Mouse (Mus musculus): Measurements from ENCODE around the gene Dock8. TPM values are rescaled to one million over a fixed set of nuclear protein-coding genes. Genes with fewer than 3 reads are reported as not detected.

The Dock8 gene
- polyA plus RNA-seq, 1 experiment: 18.0 TPM

DNA sequence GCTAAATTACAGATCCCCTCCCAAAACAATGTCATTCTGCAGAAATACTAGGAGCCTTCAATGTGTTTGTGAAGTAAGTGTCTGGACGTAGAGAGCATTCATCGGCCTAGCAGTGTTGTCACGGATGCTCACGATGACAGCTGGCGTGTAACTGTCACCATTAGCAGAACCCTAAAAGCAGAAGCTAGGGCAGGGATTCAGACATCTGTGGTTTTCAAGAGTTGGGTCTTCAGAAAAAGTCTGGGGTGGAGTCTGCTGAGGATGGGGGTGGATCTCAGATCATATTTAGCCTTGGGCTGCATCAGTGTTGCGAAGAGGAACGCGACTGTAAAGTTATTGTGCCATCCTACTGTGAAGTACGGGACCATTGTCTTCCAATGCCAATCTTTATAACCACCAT is 73.2 kb downstream of the Dock8 start:
- Histone ChIP-seq H3K36me3 (replicated peaks; ENCODE audit: low read length) (peaks cover 96% of the 10 kb centered on the region), H3K27me3 (replicated peaks) (no peaks in the 10 kb centered on the region), H3K9me3 (no peaks in the 10 kb centered on the region), H3K4me1 (peaks cover 36% of the 10 kb centered on the region), H3K4me3 (replicated peaks) (no peak overlapping the region)
- no peak for TF ChIP-seq GATA1 (IDR thresholded peaks at IDR 0.05; ENCODE audit: borderline replicate concordance, low read length)
- TF ChIP-seq FLI1 (IDR thresholded peaks at IDR 0.05; ENCODE audit: low read length): no peak

- Histone ChIP-seq H3K27me3 (replicated peaks) (no peaks in the 10 kb centered on the region), H3K4me1 (peaks cover 23% of the 10 kb centered on the region), H3K4me3 (replicated peaks) (no peak overlapping the region), H3K9me3 (no peaks in the 10 kb centered on the region), H3K36me3 (replicated peaks; ENCODE audit: low read length) (peaks cover 98% of the 10 kb centered on the region)
- TF ChIP-seq FLI1 (IDR thresholded peaks at IDR 0.05; ENCODE audit: low read length) (no peak), GATA1 (IDR thresholded peaks at IDR 0.05; ENCODE audit: borderline replicate concordance, low read length) (no peak)
Measured at GRCm38 (mm10) chr19:25074741-25075140, 75.4 kb downstream of the Dock8 start.

- H3K36me3 ChIP-seq (replicated peaks; ENCODE audit: low read length): peaks cover 97% of the 10 kb centered on the region
- TF ChIP-seq GATA1 (IDR thresholded peaks at IDR 0.05; ENCODE audit: borderline replicate concordance, low read length) (no peak), FLI1 (IDR thresholded peaks at IDR 0.05; ENCODE audit: low read length) (no peak)
- H3K4me1 ChIP-seq: peaks cover 26% of the 10 kb centered on the region
- no peak overlapping the region for H3K4me3 ChIP-seq (replicated peaks)
- no peaks in the 10 kb centered on the region for H3K27me3 ChIP-seq (replicated peaks)
- no peaks in the 10 kb centered on the region for H3K9me3 ChIP-seq
Measured at GRCm38 (mm10) chr19:25077636-25078035, 78.3 kb downstream of the Dock8 start.

- no peak for TF ChIP-seq FLI1 (IDR thresholded peaks at IDR 0.05; ENCODE audit: low read length)
- no peak for TF ChIP-seq GATA1 (IDR thresholded peaks at IDR 0.05; ENCODE audit: borderline replicate concordance, low read length)
- Histone ChIP-seq H3K4me1 (peaks cover 26% of the 10 kb centered on the region), H3K9me3 (no peaks in the 10 kb centered on the region), H3K4me3 (replicated peaks) (no peak overlapping the region), H3K36me3 (replicated peaks; ENCODE audit: low read length) (peaks cover 97% of the 10 kb centered on the region), H3K27me3 (replicated peaks) (no peaks in the 10 kb centered on the region)
Measured at GRCm38 (mm10) chr19:25078130-25078529, 78.8 kb downstream of the Dock8 start.

- peaks cover 95% of the 10 kb centered on the region for H3K36me3 ChIP-seq (replicated peaks; ENCODE audit: low read length)
- TF ChIP-seq FLI1 (IDR thresholded peaks at IDR 0.05; ENCODE audit: low read length) (no peak), GATA1 (IDR thresholded peaks at IDR 0.05; ENCODE audit: borderline replicate concordance, low read length) (no peak)
- peaks cover 21% of the 10 kb centered on the region for H3K4me1 ChIP-seq
- no peak overlapping the region for H3K4me3 ChIP-seq (replicated peaks)
- H3K27me3 ChIP-seq (replicated peaks): no peaks in the 10 kb centered on the region
- no peaks in the 10 kb centered on the region for H3K9me3 ChIP-seq
Measured at GRCm38 (mm10) chr19:25080166-25080565, 80.8 kb downstream of the Dock8 start.

DNA sequence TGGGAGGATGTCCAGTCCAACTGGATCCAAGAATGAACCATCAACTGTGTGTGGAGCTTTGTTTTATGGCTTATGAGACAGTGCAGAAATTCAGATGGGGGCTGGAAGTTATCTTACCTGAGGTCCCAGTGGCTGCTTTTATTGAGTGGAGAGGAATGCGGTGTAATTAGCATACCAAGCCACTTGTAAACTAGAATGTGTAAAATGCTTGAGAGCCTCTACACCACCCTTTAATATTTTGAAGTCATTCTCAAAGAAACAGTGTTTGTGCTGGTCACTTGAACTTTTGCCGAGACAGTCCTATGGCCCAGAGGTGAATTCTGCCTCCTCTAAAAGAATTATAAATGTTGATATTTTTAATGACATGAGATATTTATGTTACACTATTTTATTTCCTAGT is 83.5 kb downstream of the Dock8 start:
- Histone ChIP-seq H3K27me3 (replicated peaks) (no peaks in the 10 kb centered on the region), H3K4me3 (replicated peaks) (no peak overlapping the region), H3K4me1 (peaks cover 10% of the 10 kb centered on the region), H3K36me3 (replicated peaks; ENCODE audit: low read length) (peaks cover 95% of the 10 kb centered on the region), H3K9me3 (no peaks in the 10 kb centered on the region)
- TF ChIP-seq FLI1 (IDR thresholded peaks at IDR 0.05; ENCODE audit: low read length): no peak
- TF ChIP-seq GATA1 (IDR thresholded peaks at IDR 0.05; ENCODE audit: borderline replicate concordance, low read length): no peak

DNA sequence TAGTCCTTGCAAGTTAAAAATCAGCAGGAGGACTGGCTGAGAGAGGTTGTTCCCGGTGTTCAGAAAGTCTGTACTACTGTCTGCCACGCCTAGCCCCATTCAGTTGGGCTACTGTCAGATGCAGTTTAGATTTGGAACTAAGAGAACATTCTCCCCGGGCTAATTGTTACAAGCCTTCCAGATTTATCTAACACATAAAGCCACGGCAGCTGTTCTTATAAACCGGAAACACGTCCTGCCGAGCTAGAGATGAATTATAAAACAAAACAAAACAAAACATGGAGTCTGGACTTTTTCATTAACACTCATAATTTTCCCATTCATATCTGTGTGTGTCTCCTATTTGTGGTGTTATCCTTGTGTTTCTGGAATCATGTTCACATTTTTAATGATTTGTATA is 87.8 kb downstream of the Dock8 start:
- Histone ChIP-seq H3K4me1 (peaks cover 6% of the 10 kb centered on the region), H3K36me3 (replicated peaks; ENCODE audit: low read length) (peaks cover 96% of the 10 kb centered on the region), H3K4me3 (replicated peaks) (no peak overlapping the region), H3K27me3 (replicated peaks) (no peaks in the 10 kb centered on the region), H3K9me3 (no peaks in the 10 kb centered on the region)
- TF ChIP-seq FLI1 (IDR thresholded peaks at IDR 0.05; ENCODE audit: low read length): no peak
- TF ChIP-seq GATA1 (IDR thresholded peaks at IDR 0.05; ENCODE audit: borderline replicate concordance, low read length): no peak

- no peak for TF ChIP-seq FLI1 (IDR thresholded peaks at IDR 0.05; ENCODE audit: low read length)
- no peak for TF ChIP-seq GATA1 (IDR thresholded peaks at IDR 0.05; ENCODE audit: borderline replicate concordance, low read length)
- H3K9me3 ChIP-seq: no peaks in the 10 kb centered on the region
- H3K36me3 ChIP-seq (replicated peaks; ENCODE audit: low read length): peaks cover 98% of the 10 kb centered on the region
Measured at GRCm38 (mm10) chr19:25089746-25090145, 90.4 kb downstream of the Dock8 start.

GRCm38 (mm10) chr19:25095135-25095534 is 95.8 kb downstream of the Dock8 start:
- H3K9me3 ChIP-seq: no peaks in the 10 kb centered on the region
- H3K27me3 ChIP-seq (replicated peaks): no peaks in the 10 kb centered on the region
- H3K4me3 ChIP-seq (replicated peaks): no peak overlapping the region
- peaks cover 32% of the 10 kb centered on the region for H3K4me1 ChIP-seq
- H3K36me3 ChIP-seq (replicated peaks; ENCODE audit: low read length): peaks cover 99% of the 10 kb centered on the region
- TF ChIP-seq FLI1 (IDR thresholded peaks at IDR 0.05; ENCODE audit: low read length): no peak
- no peak for TF ChIP-seq GATA1 (IDR thresholded peaks at IDR 0.05; ENCODE audit: borderline replicate concordance, low read length)

More at GRCm38 (mm10) chr19:25089746-25090145, 90.4 kb downstream of the Dock8 start:
- peaks cover 23% of the 10 kb centered on the region for H3K4me1 ChIP-seq
- no peaks in the 10 kb centered on the region for H3K27me3 ChIP-seq (replicated peaks)
- no peak overlapping the region for H3K4me3 ChIP-seq (replicated peaks)

DNA sequence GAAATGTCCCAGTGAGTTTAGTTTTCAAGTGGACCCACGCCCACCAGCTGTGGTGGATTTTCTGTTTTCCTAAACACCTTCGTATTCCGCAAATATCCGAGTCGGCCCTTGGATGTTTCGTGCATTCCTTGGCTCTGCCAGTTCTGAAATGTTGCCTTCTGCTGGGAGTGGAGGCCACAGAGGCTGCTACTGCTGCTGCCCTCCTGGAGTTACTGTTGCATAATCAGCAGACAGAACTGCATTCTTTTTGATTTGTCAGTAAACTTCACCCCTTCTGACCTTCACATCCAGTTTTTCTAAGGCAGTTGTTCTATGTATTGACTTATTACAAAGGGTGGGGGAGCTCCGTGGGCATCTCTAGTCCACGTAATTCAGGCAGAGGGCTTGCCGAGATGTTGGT is 97.0 kb downstream of the Dock8 start:
- TF ChIP-seq GATA1 (IDR thresholded peaks at IDR 0.05; ENCODE audit: borderline replicate concordance, low read length) (no peak), FLI1 (IDR thresholded peaks at IDR 0.05; ENCODE audit: low read length) (no peak)
- Histone ChIP-seq H3K36me3 (replicated peaks; ENCODE audit: low read length) (peaks cover 99% of the 10 kb centered on the region), H3K4me3 (replicated peaks) (no peak overlapping the region), H3K27me3 (replicated peaks) (no peaks in the 10 kb centered on the region), H3K4me1 (peaks cover 32% of the 10 kb centered on the region), H3K9me3 (no peaks in the 10 kb centered on the region)

DNA sequence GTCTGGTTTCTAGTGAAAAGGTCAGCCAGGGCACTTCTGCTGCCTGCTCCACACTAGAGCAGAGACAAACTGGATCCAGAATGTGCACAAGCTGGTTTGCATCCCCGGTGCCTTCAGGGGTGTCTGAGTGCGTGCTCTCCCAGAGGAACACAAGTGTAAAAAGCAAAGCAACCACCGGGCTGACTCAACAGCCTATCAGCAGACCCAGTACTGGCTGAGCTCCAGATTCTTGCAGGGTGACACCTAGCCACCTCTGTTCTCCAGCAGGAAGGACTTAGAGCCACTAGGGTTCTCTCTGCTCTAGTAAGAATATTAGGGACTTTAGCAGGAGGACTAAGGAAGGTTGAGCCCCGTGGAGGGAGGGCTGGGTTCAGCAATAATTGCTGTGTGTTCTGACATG is 97.7 kb downstream of the Dock8 start:
- no peak for TF ChIP-seq FLI1 (IDR thresholded peaks at IDR 0.05; ENCODE audit: low read length)
- TF ChIP-seq GATA1 (IDR thresholded peaks at IDR 0.05; ENCODE audit: borderline replicate concordance, low read length): no peak
- no peaks in the 10 kb centered on the region for H3K9me3 ChIP-seq
- H3K36me3 ChIP-seq (replicated peaks; ENCODE audit: low read length): peaks cover 99% of the 10 kb centered on the region
- no peak overlapping the region for H3K4me3 ChIP-seq (replicated peaks)
- H3K27me3 ChIP-seq (replicated peaks): no peaks in the 10 kb centered on the region
- peaks cover 34% of the 10 kb centered on the region for H3K4me1 ChIP-seq

Measured in megakaryocyte, embryonic 14.5 days (primary cell).